Mouse (Mus musculus) cerebellum, adult 2 months (tissue): ENCODE measurements around the gene Ttll6. TPM values are rescaled to one million over a fixed set of nuclear protein-coding genes. Genes with fewer than 3 reads are reported as not detected.

Source experiments
- DNase-seq, 2 experiments: peaks; one replicate each; pipeline ENCODE4 v3.0.0; 2021
- H3K27ac ChIP-seq: fragments of 200-500 bp; 2 replicates; pipeline ENCODE4 v1.5.1; 2012; ENCODE audit warnings: low read length, control low read depth, inconsistent platforms; ENCODE audit not compliant: insufficient read depth
- H3K27me3 ChIP-seq: fragments of 200-500 bp; 2 replicates; pipeline ENCODE4 v1.6.1; 2012; ENCODE audit warnings: inconsistent platforms, mild to moderate bottlenecking, low read length, moderate library complexity; ENCODE audit not compliant: control insufficient read depth, insufficient read depth
- H3K4me1 ChIP-seq: fragments of 200-500 bp; 2 replicates; pipeline ENCODE4 v1.6.1; 2011; ENCODE audit warnings: low read length; ENCODE audit not compliant: control insufficient read depth, insufficient read depth
- H3K4me3 ChIP-seq: fragments of 200-500 bp; replicated peaks from 2 replicates; pipeline ENCODE3; 2011; ENCODE audit warnings: mild to moderate bottlenecking, low read depth, low read length, control low read depth; ENCODE audit not compliant: insufficient read depth
- CTCF ChIP-seq: fragments of 200-500 bp; IDR thresholded peaks from 2 replicates; pipeline ENCODE4 v1.5.1; 2011; ENCODE audit warnings: low read depth, mild to moderate bottlenecking, control low read depth, low read length, moderate library complexity, borderline replicate concordance; ENCODE audit not compliant: insufficient read depth
- POLR2A ChIP-seq: fragments of 200-500 bp; IDR thresholded peaks from 2 replicates; pipeline ENCODE4 v1.6.1; 2011; ENCODE audit warnings: low read length, control low read depth, borderline replicate concordance; ENCODE audit not compliant: insufficient read depth
- WGBS: fragments of 180-500 bp; shearing (Covaris S2); methylation state at CpG from one replicate; pipeline ENCODE4 v1.1.7; 2018; 5-methylcytosine and 5-hydroxymethylcytosine counted together
- polyA plus RNA-seq: library from polyadenylated mRNA; depleted of rRNA; stranded (reverse); fragments of >200 nt; gene quantifications from 2 replicates; pipeline ENCODE4 v1.2.3, GENCODE M21; 2012

Ttll6 gene
- polyA plus RNA-seq, 1 experiment: 0.39 TPM

- H3K4me3 ChIP-seq: no peak overlapping the region
- no peak for DNase-seq
- H3K27ac ChIP-seq: no peak overlapping the region
- H3K4me1 ChIP-seq: no peaks in the 10 kb centered on the region
- TF ChIP-seq POLR2A: no peak
- H3K27me3 ChIP-seq: peaks cover 10% of the 10 kb centered on the region; the same call in 1 of the 2 replicates
- 3% methylated on average over 20 of the region's 20 CpGs for WGBS
These were observed 37.3 kb downstream of the Ttll6 start for GRCm38 (mm10) chr11:96170711-96171379.

GRCm38 (mm10) chr11:96171601-96172000, 38.0 kb downstream of the Ttll6 start:
- Histone ChIP-seq H3K27me3 (peaks cover 11% of the 10 kb centered on the region; the same call in 1 of the 2 replicates), H3K4me3 (no peak overlapping the region), H3K27ac (no peak overlapping the region), H3K4me1 (no peaks in the 10 kb centered on the region)
- no peak for TF ChIP-seq CTCF
- no peak for TF ChIP-seq POLR2A
- DNase-seq: no peak
- whole genome bisulfite sequencing: 6% methylated on average over 3 of the region's 3 CpGs

- H3K4me3 ChIP-seq: no peak overlapping the region
- H3K27me3 ChIP-seq: peaks cover 11% of the 10 kb centered on the region; the same call in 1 of the 2 replicates
- H3K4me1 ChIP-seq: no peaks in the 10 kb centered on the region
- no peak overlapping the region for H3K27ac ChIP-seq
- DNase-seq: no peak
- TF ChIP-seq CTCF (no peak), POLR2A (no peak)
- WGBS: 1% methylated on average over 25 of the region's 25 CpGs
These were observed 39.1 kb downstream of the Ttll6 start for GRCm38 (mm10) chr11:96172511-96173287.

GRCm38 (mm10) chr11:96173288-96173840, 39.8 kb downstream of the Ttll6 start:
- no peak for DNase-seq
- H3K4me1 ChIP-seq: no peaks in the 10 kb centered on the region
- no peak for TF ChIP-seq CTCF
- peaks cover 14% of the 10 kb centered on the region; the same call in 1 of the 2 replicates for H3K27me3 ChIP-seq
- H3K27ac ChIP-seq: no peak overlapping the region
- 1% methylated on average over 16 of the region's 16 CpGs for WGBS
- H3K4me3 ChIP-seq: no peak overlapping the region

- no peak overlapping the region for H3K4me3 ChIP-seq
- no peak for DNase-seq
- WGBS: 4% methylated on average over 6 of the region's 6 CpGs
- H3K27ac ChIP-seq: no peak overlapping the region
- no peaks in the 10 kb centered on the region for H3K4me1 ChIP-seq
- TF ChIP-seq CTCF (no peak), POLR2A (no peak)
- H3K27me3 ChIP-seq: peaks cover 17% of the 10 kb centered on the region; the same call in 1 of the 2 replicates
These were observed 41.3 kb downstream of the Ttll6 start for GRCm38 (mm10) chr11:96174881-96175280.

GRCm38 (mm10) chr11:96175511-96175910, 41.9 kb downstream of the Ttll6 start:
- Histone ChIP-seq H3K4me1 (no peaks in the 10 kb centered on the region), H3K27me3 (peaks cover 16% of the 10 kb centered on the region; the same call in 1 of the 2 replicates), H3K4me3 (no peak overlapping the region), H3K27ac (no peak overlapping the region)
- no peak for DNase-seq
- WGBS: 2% methylated on average over 17 of the region's 17 CpGs
- no peak for TF ChIP-seq POLR2A
- TF ChIP-seq CTCF: no peak

- H3K4me3 ChIP-seq: no peak overlapping the region
- no peaks in the 10 kb centered on the region for H3K4me1 ChIP-seq
- 5% methylated on average over 9 of the region's 9 CpGs for WGBS
- peaks cover 15% of the 10 kb centered on the region; the same call in 1 of the 2 replicates for H3K27me3 ChIP-seq
- H3K27ac ChIP-seq: no peak overlapping the region
- no peak for DNase-seq
- TF ChIP-seq CTCF: no peak
- TF ChIP-seq POLR2A: no peak
These were observed 42.5 kb downstream of the Ttll6 start for GRCm38 (mm10) chr11:96175951-96176530.
